Mouse (Mus musculus): ENCODE measurements around the gene Fbrs. TPM values are rescaled to one million over a fixed set of nuclear protein-coding genes. Genes with fewer than 3 reads are reported as not detected.

Fbrs gene
- total RNA-seq (2023), result 100 to 1,000 TPM; 272 to 327 TPM

DNA sequence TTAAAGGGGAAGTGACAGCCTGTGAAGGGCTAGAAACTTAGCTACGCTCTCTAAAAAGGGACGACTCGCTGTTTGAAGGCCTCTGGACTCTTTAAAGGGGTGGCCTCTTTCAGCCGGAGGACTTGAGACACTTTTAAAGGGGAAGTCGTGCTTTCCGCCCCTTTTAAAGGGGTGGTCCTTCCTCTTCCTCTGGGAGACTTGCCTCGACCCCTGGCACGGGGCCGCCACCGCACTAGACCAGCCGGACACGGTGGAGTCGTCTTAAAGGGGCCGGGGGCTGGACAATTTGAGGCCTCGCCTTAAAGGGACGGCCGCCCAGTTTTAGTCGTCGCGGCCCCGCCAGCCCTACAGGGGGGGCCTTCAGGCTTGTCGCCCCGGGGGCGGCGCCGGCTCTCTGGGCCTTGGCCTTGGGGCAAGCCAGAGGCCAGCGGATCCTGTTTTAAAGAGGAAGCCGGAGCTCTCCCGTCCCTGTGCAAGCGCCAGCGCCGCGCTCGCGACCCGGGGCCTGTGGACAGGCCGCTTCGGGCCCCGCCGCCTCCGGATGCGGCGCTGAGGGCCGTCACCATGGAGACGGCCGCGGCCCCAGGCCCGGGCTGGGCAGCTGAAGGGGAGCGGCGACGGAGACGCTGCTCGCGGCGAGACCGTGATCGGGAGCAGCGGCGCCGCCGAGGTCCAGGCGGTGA is at the start of gene Fbrs:
Gene Fbrs (plus strand): TSS at position 565 of the 683 bp plus-strand sequence.

DNA sequence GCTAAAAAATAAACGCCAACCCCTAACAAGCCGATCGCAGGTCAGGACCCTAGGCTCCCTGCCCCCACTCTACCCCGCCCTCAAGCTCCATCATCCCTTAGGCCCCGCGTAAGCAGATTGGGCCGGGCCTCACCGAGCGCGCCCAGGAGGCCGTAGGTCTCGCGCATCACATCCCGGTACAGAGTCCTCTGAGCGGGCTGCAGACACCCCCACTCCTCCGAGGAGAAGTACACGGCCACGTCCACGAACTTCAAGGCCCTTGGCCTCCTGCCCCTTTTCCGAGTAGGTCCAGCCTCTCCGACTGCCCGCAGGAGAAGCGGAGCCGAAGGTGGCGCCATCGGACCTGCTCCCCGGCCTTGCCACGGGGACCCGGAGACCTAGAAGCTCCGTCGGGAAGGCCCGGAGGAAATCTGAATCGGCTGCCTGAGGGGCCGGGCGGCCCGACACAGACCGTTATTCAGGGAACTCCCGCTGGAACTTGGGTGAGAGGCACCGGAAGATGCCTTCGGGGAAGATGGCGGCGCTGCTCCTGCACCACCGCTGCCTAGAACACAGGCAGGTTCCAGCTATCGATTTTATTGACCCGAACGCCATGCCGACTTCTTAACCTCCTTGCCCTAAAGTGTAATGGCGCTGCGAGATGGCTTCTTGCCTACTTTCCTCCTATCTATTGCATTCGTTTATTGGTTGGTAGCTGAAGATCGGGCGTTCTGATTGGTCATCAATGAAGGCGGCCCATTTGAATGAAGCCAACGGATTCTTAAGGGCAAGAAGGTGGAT is 30.3 kb upstream of the Fbrs start, which contains the start of gene Zfp689:
Gene Zfp689 (minus strand): TSS at position 638 of the 780 bp plus-strand sequence.

GRCm38 (mm10) chr7:127459311-127459710 is 19.7 kb upstream of the Fbrs start, which contains the start of gene Prr14:
Gene Prr14 (plus strand): TSS chr7:127459611.

DNA sequence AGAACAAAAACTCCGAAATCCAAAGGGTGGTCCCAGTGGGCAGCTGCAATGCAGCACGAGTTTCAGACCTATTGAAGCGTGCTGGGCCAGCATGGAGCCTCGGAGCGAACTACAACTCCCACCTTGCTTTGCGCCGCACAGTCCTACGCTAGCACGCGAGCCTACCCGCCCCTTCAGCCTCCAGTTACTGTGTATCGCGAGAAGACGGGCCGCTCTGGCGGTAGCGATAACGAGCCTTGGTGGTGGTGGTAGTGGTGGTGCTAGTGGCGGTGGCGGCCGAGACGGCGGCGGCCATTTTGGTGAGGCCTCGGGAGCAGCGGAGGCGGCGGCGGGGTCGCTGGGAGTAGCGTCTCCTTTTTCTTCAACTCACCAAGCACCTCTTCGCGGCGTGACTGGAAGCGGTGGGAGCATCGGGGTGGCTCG is 32.8 kb downstream of the Fbrs start, which contains the start of gene Srcap:
Gene Srcap (plus strand): TSS at position 176 of the 423 bp plus-strand sequence.

GRCm38 (mm10) chr7:127519284-127519683 is 40.3 kb downstream of the Fbrs start, which contains the start of gene Gm42715:
Gene Gm42715 (plus strand): TSS chr7:127519584.

Other genes starting within 250 kb of the Fbrs start
- gene Zfp553, start 246.1 kb upstream of the Fbrs start, total RNA-seq (2023), result 10 to 100 TPM; 15.8 to 18.7 TPM
- 100 to 1,000 TPM; 394 to 455 TPM for gene Sept1, start 246.1 kb upstream of the Fbrs start, total RNA-seq (2023)
- 10 to 100 TPM; 19.5 to 26.9 TPM for gene Zfp771, start 234.9 kb upstream of the Fbrs start, total RNA-seq (2023)
- gene Dctpp1, start 218.5 kb upstream of the Fbrs start, total RNA-seq (2023), result 10 to 100 TPM; 17.2 TPM
- gene Sephs2, start 205.1 kb upstream of the Fbrs start, total RNA-seq (2023), result 10 to 100 TPM; 28.9 to 30.8 TPM
- gene Itgal, start 182.9 kb upstream of the Fbrs start, total RNA-seq (2023), result 100 to 1,000 TPM; 118 to 124 TPM
- gene Zfp768, start 133.6 kb upstream of the Fbrs start, total RNA-seq (2023), result 1 to 10 TPM; 3.0 to 4.8 TPM
- gene Zfp747, start 103.1 kb upstream of the Fbrs start, total RNA-seq (2023), result 10 to 100 TPM; 13.5 to 17.4 TPM
- gene 9130019O22Rik, start 92.0 kb upstream of the Fbrs start, total RNA-seq (2023), result 1 to 10 TPM; 4.7 to 5.4 TPM
- 1 to 10 TPM; 6.2 to 8.6 TPM for gene E430018J23Rik, start 85.6 kb upstream of the Fbrs start, total RNA-seq (2023)
- 10 to 100 TPM; 10.5 to 13.3 TPM for gene Zfp764, start 72.4 kb upstream of the Fbrs start, total RNA-seq (2023)
- 10 to 100 TPM; 13.8 to 22.7 TPM for gene Zfp688, start 57.1 kb upstream of the Fbrs start, total RNA-seq (2023)
- gene Zfp689, start 30.0 kb upstream of the Fbrs start, total RNA-seq (2023), result 1 to 10 TPM; 4.7 to 6.6 TPM
- 100 to 1,000 TPM; 166 to 171 TPM for gene Prr14, start 19.6 kb upstream of the Fbrs start, total RNA-seq (2023)
- 100 to 1,000 TPM; 208 to 213 TPM for gene Srcap, start 32.8 kb downstream of the Fbrs start, total RNA-seq (2023)
- gene Gm42715, start 40.4 kb downstream of the Fbrs start, total RNA-seq (2023), result 10 to 100 TPM; 44.1 to 48.8 TPM
- gene Tmem265, start 82.2 kb downstream of the Fbrs start, total RNA-seq (2023), result 1 to 10 TPM in 1 of 2 experiments, not detected in 1; 6.6 TPM
- gene Phkg2, start 94.1 kb downstream of the Fbrs start, total RNA-seq (2023), result 100 to 1,000 TPM; 143 to 159 TPM
- gene Ccdc189, start 109.4 kb downstream of the Fbrs start, total RNA-seq (2023), result 1 to 10 TPM; 1.0 to 1.3 TPM
- gene Rnf40, start 109.6 kb downstream of the Fbrs start, total RNA-seq (2023), result 100 to 1,000 TPM; 152 to 153 TPM
- gene Zfp629, start 136.6 kb downstream of the Fbrs start, total RNA-seq (2023), result 1 to 10 TPM; 4.0 to 5.6 TPM
- gene Bcl7c, start 229.7 kb downstream of the Fbrs start, total RNA-seq (2023), result 10 to 100 TPM; 57.9 to 70.7 TPM
- gene Ctf1, start 233.5 kb downstream of the Fbrs start, total RNA-seq (2023), result not detected

All from B cell, adult 67 days (primary cell).